Mouse (Mus musculus) Patski (cell line): ENCODE measurements around the gene Kndc1. TPM values are rescaled to one million over a fixed set of nuclear protein-coding genes. Genes with fewer than 3 reads are reported as not detected.

Source experiments
- ATAC-seq: fragments of 100-300 bp; one replicate; pipeline ENCODE4 v1.8.0; 2021
- CTCF ChIA-PET: fragments of 350-600 bp; sonication (Branson Sonifier 250); formaldehyde crosslinking; loops from one replicate; lab custom pipeline; 2022; ENCODE audit warnings: inconsistent platforms; lab: Charles Lee
- POLR2A ChIA-PET: fragments of 350-600 bp; sonication (Branson Sonifier 250); formaldehyde crosslinking; loops from one replicate; lab custom pipeline; 2022; ENCODE audit warnings: antibody characterized with exemption, inconsistent platforms; lab: Charles Lee
- DNase-seq: peaks from one replicate; pipeline ENCODE4 v3.0.0-alpha.2; 2011; ENCODE audit warnings: low read depth, low spot score
- H3K27me3 ChIP-seq: fragments of 371-371 bp; one replicate; pipeline ENCODE4 v1.5.1; 2021
- CTCF ChIP-seq: fragments of 100-300 bp; IDR thresholded peaks from one replicate; pipeline ENCODE4 v1.5.1; 2021
- in situ Hi-C: fragments of 300-500 bp; cut with MboI; formaldehyde crosslinking; loops from 3 replicates; pipeline ENCODE4 v1.11.1; 2018; ENCODE audit warnings: low pct_unique_long_range_greater_than_20kb, mixed read lengths
- polyA plus RNA-seq: library from polyadenylated mRNA; unstranded; gene quantifications from one replicate; pipeline ENCODE4 v1.2.3, GENCODE M21; 2021

Kndc1 gene
- polyA plus RNA-seq, 1 experiment from 2014 or later: 0.54 TPM

- no peak for ATAC-seq
- no peaks in the 10 kb centered on the region for H3K27me3 ChIP-seq
- ChIA-PET CTCF (no interaction called here), POLR2A (no interaction called here)
- in situ Hi-C loops: no loop called here
- no peak for TF ChIP-seq CTCF
- DNase-seq: no peak
Observed at GRCm38 (mm10) chr7:139871014-139871413, 23.5 kb upstream of the Kndc1 start.

DNA sequence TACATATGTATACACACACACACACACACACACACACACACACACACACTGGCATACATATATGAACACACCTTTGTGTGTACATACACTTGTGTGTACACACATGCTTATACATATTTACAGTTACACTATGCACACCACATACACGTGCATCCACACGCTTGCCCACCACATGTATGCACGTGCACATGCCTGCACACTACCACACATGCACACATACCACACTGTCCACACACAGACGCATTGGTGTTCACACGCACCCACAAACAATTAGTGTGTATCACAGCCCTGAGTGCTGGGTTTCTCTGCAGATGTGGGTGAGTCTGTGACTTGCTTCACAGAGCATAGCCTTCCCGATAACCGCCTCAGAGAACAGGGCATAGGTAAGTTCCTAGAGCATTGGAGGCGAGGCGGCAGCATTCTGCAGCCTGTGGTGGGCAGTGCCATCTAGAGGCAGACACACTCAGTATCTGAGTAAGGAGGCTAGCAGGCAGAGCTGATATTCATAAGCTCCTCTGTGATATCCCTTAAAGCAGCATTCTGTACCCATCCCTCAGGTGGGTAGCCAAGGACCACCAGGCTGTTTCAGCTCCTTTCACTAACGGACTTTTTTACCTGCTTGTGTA lies 17.2 kb upstream of the Kndc1 start:
- DNase-seq: no peak

DNA sequence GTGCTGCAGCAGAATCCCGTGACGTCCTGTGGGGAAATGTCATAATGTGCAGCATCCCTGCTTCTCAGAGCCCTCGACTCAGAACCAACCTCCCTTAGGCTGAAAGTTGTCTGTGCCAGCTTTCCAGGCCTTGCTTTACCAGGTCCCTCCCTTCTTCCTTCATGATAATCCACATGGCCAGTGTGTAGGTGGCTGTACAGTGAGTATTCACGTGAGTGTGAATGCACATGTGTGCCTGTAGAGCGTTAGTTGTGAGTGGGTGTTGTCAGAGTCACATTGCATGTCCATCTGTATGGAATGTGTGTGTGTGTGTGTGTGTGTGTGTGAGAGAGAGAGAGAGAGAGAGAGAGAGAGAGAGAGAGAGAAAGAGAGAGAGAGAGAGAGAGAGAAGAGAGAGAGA lies 16.4 kb upstream of the Kndc1 start:
- ChIA-PET POLR2A (no interaction called here), CTCF (interaction anchor here (0.7 to 1.3 kb wide), 2 partner anchors 15 to 193 kb away, joined by 3 read pairs; no protein-coding TSS in a partner anchor)
- H3K27me3 ChIP-seq: no peaks in the 10 kb centered on the region
- no peak for TF ChIP-seq CTCF
- DNase-seq: no peak
- in situ Hi-C loops: no loop called here
- no peak for ATAC-seq

More for the DNA sequence above, 17.2 kb upstream of the Kndc1 start:
- ChIA-PET POLR2A (interaction anchor here (0.7 kb wide), 1 partner anchor 24 kb away, joined by 3 read pairs; no protein-coding TSS in a partner anchor), CTCF (interaction anchor here (0.7 to 1.3 kb wide), 2 partner anchors 14 to 192 kb away, joined by 3 read pairs; no protein-coding TSS in a partner anchor)
- in situ Hi-C loops: no loop called here
- ATAC-seq: no peak
- H3K27me3 ChIP-seq: no peaks in the 10 kb centered on the region
- no peak for TF ChIP-seq CTCF

- in situ Hi-C loops: no loop called here
- no peak for TF ChIP-seq CTCF
- POLR2A ChIA-PET: no interaction called here
- H3K27me3 ChIP-seq: no peaks in the 10 kb centered on the region
- DNase-seq (no peak), ATAC-seq (no peak)
- CTCF ChIA-PET: interaction anchor here (1.3 kb wide), 1 partner anchor 16 kb away, joined by 3 read pairs; no protein-coding TSS in a partner anchor
Observed at GRCm38 (mm10) chr7:139878621-139879020, 15.9 kb upstream of the Kndc1 start.

DNA sequence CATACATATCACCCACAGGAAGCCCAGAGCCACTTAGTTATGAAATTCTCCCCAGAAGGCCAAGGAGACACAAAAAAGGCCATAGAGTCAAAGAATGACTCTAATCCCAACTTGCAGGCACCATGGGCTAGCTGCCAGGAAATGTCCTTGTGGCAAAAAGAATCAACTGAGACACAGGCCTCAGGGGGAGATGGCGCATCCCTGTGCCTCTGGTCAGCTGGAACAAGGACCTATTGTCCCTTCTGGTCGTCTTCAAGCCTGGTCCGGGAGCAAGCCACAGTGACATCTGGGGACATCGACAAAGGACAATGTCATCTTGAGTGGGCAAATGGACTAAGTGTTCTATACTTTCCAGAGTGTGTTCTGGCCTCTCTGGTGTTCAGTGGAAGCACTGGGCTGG lies 11.0 kb upstream of the Kndc1 start:
- in situ Hi-C loops: no loop called here
- peaks cover 8% of the 10 kb centered on the region for H3K27me3 ChIP-seq
- ChIA-PET CTCF (no interaction called here), POLR2A (no interaction called here)
- no peak for DNase-seq
- TF ChIP-seq CTCF: no peak
- ATAC-seq: no peak

GRCm38 (mm10) chr7:139891779-139892178 lies 2.7 kb upstream of the Kndc1 start:
- POLR2A ChIA-PET: no interaction called here
- H3K27me3 ChIP-seq: peaks cover 36% of the 10 kb centered on the region
- DNase-seq (no peak), ATAC-seq (no peak)
- CTCF ChIA-PET: interaction anchor here (1.4 kb wide), 1 partner anchor 9 kb away, joined by 3 read pairs; no protein-coding TSS in a partner anchor
- in situ Hi-C loops: no loop called here
- no peak for TF ChIP-seq CTCF

DNA sequence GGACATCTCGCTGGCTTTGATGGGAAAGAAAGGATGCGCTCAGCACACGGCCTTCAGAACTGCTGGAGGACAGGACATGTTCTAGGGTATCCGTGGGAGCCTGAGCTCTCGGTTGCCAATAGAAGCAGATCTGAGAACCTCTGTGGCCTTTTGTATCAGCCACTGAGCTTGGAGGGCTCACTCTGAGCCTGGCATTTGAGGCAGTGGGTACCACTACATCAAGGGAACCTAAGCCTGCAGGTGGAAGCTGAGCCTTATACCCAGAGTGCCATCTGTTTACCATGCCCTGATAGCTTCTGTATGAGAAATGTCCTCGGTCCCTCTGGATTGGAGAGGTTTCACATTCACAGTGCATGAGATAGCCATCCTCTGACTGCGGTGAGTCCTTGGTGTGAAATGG lies 1.8 kb downstream of the Kndc1 start:
- in situ Hi-C loops: no loop called here
- DNase-seq (no peak), ATAC-seq (no peak)
- CTCF ChIA-PET: interaction anchor here (1.0 kb wide), 1 partner anchor 9 kb away, joined by 4 read pairs; no protein-coding TSS in a partner anchor
- no peak for TF ChIP-seq CTCF
- POLR2A ChIA-PET: no interaction called here
- peaks cover 32% of the 10 kb centered on the region for H3K27me3 ChIP-seq

DNA sequence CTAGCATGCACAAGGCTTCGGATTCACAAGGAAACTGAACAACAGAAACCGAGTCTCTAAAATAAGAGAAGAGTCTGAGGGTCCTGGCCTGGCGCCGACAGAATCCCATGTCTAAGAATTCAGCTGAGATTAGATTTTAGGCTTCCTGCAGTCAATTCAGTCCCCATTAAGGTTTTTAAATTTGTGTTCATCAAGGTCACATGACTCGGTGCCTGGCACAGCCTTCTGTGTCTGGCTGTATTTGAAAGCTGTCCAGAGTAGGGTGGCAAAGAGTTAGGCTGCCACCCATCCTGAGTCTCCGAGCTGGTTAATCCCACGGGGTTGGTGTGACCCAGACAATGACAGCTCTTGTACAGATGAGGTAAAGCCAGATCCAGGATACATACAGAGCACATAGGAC lies 2.3 kb downstream of the Kndc1 start:
- POLR2A ChIA-PET: no interaction called here

GRCm38 (mm10) chr7:139898606-139899005 lies 4.1 kb downstream of the Kndc1 start:
- no peak for DNase-seq
- POLR2A ChIA-PET: no interaction called here
- no peak for ATAC-seq
- H3K27me3 ChIP-seq: peaks cover 32% of the 10 kb centered on the region
- no peak for TF ChIP-seq CTCF
- in situ Hi-C loops: no loop called here
- CTCF ChIA-PET: interaction anchor here (0.9 to 1.2 kb wide), 2 partner anchors 16 to 33 kb away, joined by 3 read pairs; no protein-coding TSS in a partner anchor

More for the DNA sequence above, 2.3 kb downstream of the Kndc1 start:
- no peak for TF ChIP-seq CTCF
- CTCF ChIA-PET: interaction anchor here (1.0 kb wide), 1 partner anchor 8 kb away, joined by 4 read pairs; no protein-coding TSS in a partner anchor
- DNase-seq (no peak), ATAC-seq (no peak)
- in situ Hi-C loops: no loop called here
- peaks cover 32% of the 10 kb centered on the region for H3K27me3 ChIP-seq

DNA sequence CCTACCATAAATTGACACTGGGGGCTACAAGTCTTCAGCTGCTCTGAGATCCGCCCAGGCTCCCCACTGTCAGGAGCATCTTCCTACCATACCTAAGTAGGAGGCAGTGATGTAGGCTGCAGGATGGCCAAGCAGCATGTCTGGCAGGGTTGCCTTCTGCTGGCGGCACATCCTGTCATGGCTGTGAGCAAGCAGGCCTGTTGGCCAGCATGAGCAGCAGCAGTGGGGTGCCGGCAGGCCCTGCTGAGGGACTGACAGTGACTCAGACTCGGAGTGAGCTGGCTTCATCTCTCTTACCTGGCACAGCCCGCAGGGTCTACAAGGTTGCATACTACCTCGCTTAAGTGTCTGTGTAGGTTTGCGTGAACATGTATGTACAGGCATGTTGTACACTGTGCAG lies 5.0 kb downstream of the Kndc1 start:
- in situ Hi-C loops: no loop called here
- ATAC-seq (no peak), DNase-seq (no peak)
- ChIA-PET CTCF (interaction anchor here (0.9 to 1.2 kb wide), 2 partner anchors 15 to 32 kb away, joined by 3 read pairs; no protein-coding TSS in a partner anchor), POLR2A (no interaction called here)
- peaks cover 24% of the 10 kb centered on the region for H3K27me3 ChIP-seq
- no peak for TF ChIP-seq CTCF

DNA sequence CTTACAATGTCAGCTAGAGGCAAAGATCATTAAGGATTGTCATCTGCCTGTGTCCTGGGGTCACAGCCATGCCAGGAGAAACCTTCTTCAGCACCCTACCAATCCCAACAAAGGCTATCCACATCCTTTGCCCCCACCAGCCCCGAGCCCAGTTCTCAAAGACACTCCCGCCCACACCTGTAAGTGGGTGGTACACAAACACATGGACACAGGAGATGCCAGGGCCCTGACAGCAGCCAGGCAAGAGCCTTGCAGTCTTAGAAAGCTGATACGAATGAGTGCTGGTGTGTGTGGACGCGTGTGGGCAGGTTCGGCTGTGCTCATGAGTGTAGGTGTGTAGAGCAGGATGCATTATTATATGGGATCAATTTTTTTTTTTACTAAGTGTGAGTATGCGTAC lies 6.0 kb downstream of the Kndc1 start:
- in situ Hi-C loops: loop anchor here (5.0 to 10.0 kb wide), 2 partner anchors 94 to 167 kb away; partner anchors contain the start of gene Adam8
- ATAC-seq: no peak
- no peak for TF ChIP-seq CTCF
- POLR2A ChIA-PET: no interaction called here
- CTCF ChIA-PET: no interaction called here
- no peak for DNase-seq
- peaks cover 20% of the 10 kb centered on the region for H3K27me3 ChIP-seq
